Mouse (Mus musculus) frontal cortex, adult 2 months (tissue): Measurements from ENCODE around the gene Ano1. TPM values are rescaled to one million over a fixed set of nuclear protein-coding genes. Genes with fewer than 3 reads are reported as not detected.

Experiments used
- DNase-seq, 2 experiments: peaks; one replicate each; pipeline ENCODE4 v3.0.0; 2022; ENCODE audit warnings: low spot score in 1 of 2; ENCODE audit errors: extremely low spot score in 1 of 2
- polyA plus RNA-seq: library from polyadenylated mRNA; depleted of rRNA; stranded (reverse); fragments of >200 nt; gene quantifications from 2 replicates; pipeline ENCODE4 v1.2.3, GENCODE M21; 2012

The Ano1 gene
- polyA plus RNA-seq, 1 experiment = 8.9 TPM

GRCm38 (mm10) chr7:144600333-144600900 is 151.4 kb downstream of the Ano1 start:
- DNase-seq = no peak

GRCm38 (mm10) chr7:144589508-144589907 is 162.3 kb downstream of the Ano1 start:
- peak in 1 of 2 experiments; percentile 23 for DNase-seq

- peak; percentile 12 to 78 for DNase-seq
Observed at GRCm38 (mm10) chr7:144587291-144587690, 164.5 kb downstream of the Ano1 start.

GRCm38 (mm10) chr7:144585648-144586047 is 166.1 kb downstream of the Ano1 start:
- peak; percentile 22 to 77 for DNase-seq

- DNase-seq = peak in 1 of 2 experiments; percentile 42
Observed at GRCm38 (mm10) chr7:144583619-144584018, 168.2 kb downstream of the Ano1 start.

GRCm38 (mm10) chr7:144582284-144582980 is 169.3 kb downstream of the Ano1 start, which contains the start of gene Fadd:
Gene Fadd (minus strand): TSS chr7:144582463.
- peak; percentile 88 to 95 for DNase-seq

GRCm38 (mm10) chr7:144581559-144582283 is 170.1 kb downstream of the Ano1 start:
- peak; percentile 43 to 53 for DNase-seq

GRCm38 (mm10) chr7:144577876-144578275 is 173.9 kb downstream of the Ano1 start:
- DNase-seq = peak; percentile 37 to 49

- no peak for DNase-seq
Observed at GRCm38 (mm10) chr7:144572234-144572633, 179.5 kb downstream of the Ano1 start.

GRCm38 (mm10) chr7:144571598-144571997 is 180.2 kb downstream of the Ano1 start:
- no peak for DNase-seq

- DNase-seq = peak in 1 of 2 experiments; percentile 52
Observed at GRCm38 (mm10) chr7:144569428-144569827, 182.3 kb downstream of the Ano1 start.

- DNase-seq = no peak
Observed at GRCm38 (mm10) chr7:144568091-144568490, 183.7 kb downstream of the Ano1 start.

GRCm38 (mm10) chr7:144566921-144567682 is 184.7 kb downstream of the Ano1 start:
- no peak for DNase-seq

- no peak for DNase-seq
Observed at GRCm38 (mm10) chr7:144563456-144564155, 188.2 kb downstream of the Ano1 start.

GRCm38 (mm10) chr7:144562016-144562415 is 189.8 kb downstream of the Ano1 start:
- no peak for DNase-seq

- no peak for DNase-seq
Observed at GRCm38 (mm10) chr7:144560594-144560993, 191.2 kb downstream of the Ano1 start.

GRCm38 (mm10) chr7:144558552-144558951 is 193.2 kb downstream of the Ano1 start:
- no peak for DNase-seq

GRCm38 (mm10) chr7:144554123-144554472 is 197.7 kb downstream of the Ano1 start:
- no peak for DNase-seq

- DNase-seq = peak; percentile 94 to 99
Observed at GRCm38 (mm10) chr7:144553237-144554122, 198.3 kb downstream of the Ano1 start, which contains the start of gene Ppfia1. Gene Ppfia1 (minus strand): TSS chr7:144553729.
